Comparison of ENCODE assay signal across 10 mouse cellular contexts in the genomic region with DNA sequence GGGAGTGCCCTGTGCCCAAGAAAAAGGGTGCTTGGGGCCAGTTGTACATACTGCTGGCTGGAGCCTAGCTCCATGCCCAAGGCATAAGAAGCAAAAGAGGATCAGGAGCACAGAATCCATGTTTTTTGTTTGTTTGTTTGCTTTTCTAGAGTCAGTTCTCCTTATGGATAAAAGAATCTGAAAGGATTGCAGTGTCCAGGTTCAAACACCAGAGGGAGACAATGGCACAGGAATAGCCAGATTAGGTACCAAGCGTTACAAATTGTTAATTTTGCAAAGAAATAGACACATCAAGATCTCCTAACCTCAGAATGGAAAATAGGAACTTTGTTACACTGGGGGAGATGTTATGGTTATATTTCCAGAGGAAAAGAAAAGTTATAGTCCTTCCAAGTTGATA. TPM values are rescaled to one million over a fixed set of nuclear protein-coding genes. Genes with fewer than 3 reads are reported as not detected.
DNase-seq lines count a peak whose midpoint lies in the region; ATAC-seq lines count a peak whose summit lies in the region.
"Had no signal": no experiment of that assay in that cellular context is flagged by ENCODE, and none has a peak within 500 bp of the region (broad histone marks: within the 10 kb centered on the region; RNA-seq: fewer than 3 reads in every experiment).

No protein-coding gene starts in this region.

- H3K27me3 ChIP-seq in kidney, embryonic 14.5 days (ENCODE audit: control insufficient read depth, insufficient read depth, low read length) = no peaks in the 10 kb centered on the region

- H3K4me2 ChIP-seq in kidney, embryonic 14.5 days (replicated peaks; ENCODE audit: low read depth, low read length) = no peak overlapping the region

- H3K4me1 ChIP-seq in kidney, embryonic 14.5 days (ENCODE audit: control insufficient read depth, insufficient read depth, low read length) = no peaks in the 10 kb centered on the region

- WGBS in kidney, embryonic 14.5 days = 8% methylated on average over 1 of the region's 1 CpGs

- H3K9me3 ChIP-seq in kidney, embryonic 14.5 days (ENCODE audit: control insufficient read depth, low read length) = no peaks in the 10 kb centered on the region

- H3K4me3 ChIP-seq in kidney, embryonic 14.5 days (ENCODE audit: low read length) = no peak overlapping the region

- no peak for ATAC-seq in kidney, embryonic 14.5 days (ENCODE audit: low FRiP score, low TSS enrichment)
- no peak; the same call in 1 of the 2 replicates for ATAC-seq in granulocyte monocyte progenitor cell, adult 5-6 weeks (replicated peaks; ENCODE audit: poor library complexity, severe bottlenecking)

- DNase-seq in kidney, adult 18-20 months = peak; percentile 8
- DNase-seq in ES-CJ7 (ENCODE audit: low read depth, low spot score) = peak; percentile 27
- DNase-seq in cerebellum, adult 9-10 months = peak; percentile 41
- DNase-seq in kidney, postnatal 36 days = peak; percentile 40 to 56
- peak; percentile 66 for DNase-seq in retina, embryonic 14.5 days (ENCODE audit: low spot score)
- no peak for DNase-seq in adrenal gland, postnatal 25 days

- no peaks in the 10 kb centered on the region for H3K36me3 ChIP-seq in kidney, embryonic 14.5 days (ENCODE audit: control insufficient read depth, insufficient read depth, low read length)

- no peak overlapping the region for H3K27ac ChIP-seq in kidney, embryonic 14.5 days (ENCODE audit: low read depth, low read length)

- no peak overlapping the region for H3K9ac ChIP-seq in kidney, embryonic 14.5 days (ENCODE audit: low read depth, low read length)

RNA-seq across cellular contexts. Expression of a gene that starts 23.7 kb away (rescaled TPM):
- not detected in 2 replicates for polyA plus RNA-seq in kidney, embryonic 14.5 days (2014; fragmentation: Nextera tagmentation; extraction: Ambion mirVana)
- not detected in 2 replicates for total RNA-seq in adrenal gland, postnatal 25 days (2021)
- total RNA-seq in granulocyte monocyte progenitor cell, adult 5-6 weeks (2014; fragmentation: Nextera tagmentation) = not detected in 2 replicates
- total RNA-seq in granulocyte monocyte progenitor cell, adult 5-6 weeks (2017) = not detected in 2 replicates
- total RNA-seq: layer of hippocampus, adult 18-20 months had no signal
- polyA plus RNA-seq: small intestine, adult 2 months had no signal
